Mouse (Mus musculus) gastrocnemius, postnatal 14 days (tissue): Measurements from ENCODE around the gene Nfasc. TPM values are rescaled to one million over a fixed set of nuclear protein-coding genes. Genes with fewer than 3 reads are reported as not detected.

Experiments
- DNase-seq: peaks from one replicate; pipeline ENCODE4 v3.0.0; 2021; ENCODE audit warnings: mixed read lengths
- intact Hi-C: fragments of 180-260 bp; cut with DNase I; formaldehyde crosslinking; loops from one replicate; pipeline ENCODE4 v1.15.1; 2025; ENCODE audit warnings: low total_unique reads
- total RNA-seq, 2 experiments: library from RNA; stranded (reverse); gene quantifications; 2 replicates each; pipeline ENCODE4 v1.2.3; 2021

The Nfasc gene
- total RNA-seq, 2 experiments from 2014 or later = 0.64 to 2.4 TPM

DNA sequence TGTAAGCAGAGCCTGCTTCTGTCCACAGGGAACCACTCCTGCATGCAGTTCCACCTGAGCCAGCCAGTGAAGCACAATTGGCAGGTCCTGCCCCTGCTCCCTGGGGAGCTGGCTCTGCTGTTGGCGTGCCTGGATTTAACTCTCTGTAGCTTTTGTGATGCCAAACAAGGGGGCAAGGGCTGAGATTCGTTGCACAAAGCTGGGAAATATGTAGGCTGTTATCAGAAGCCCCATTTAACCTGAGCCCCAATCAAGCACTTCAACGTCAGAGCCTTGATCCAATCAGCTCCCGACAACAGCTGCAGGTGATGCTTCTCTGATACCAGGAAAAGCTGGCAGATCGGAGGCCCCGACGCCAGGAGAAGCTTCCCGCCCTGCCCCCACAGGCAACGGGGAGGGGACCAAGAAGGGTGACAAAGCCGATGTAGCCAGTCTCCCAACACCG, 2.5 kb downstream of the Nfasc start:
- intact Hi-C loops = no loop called here

DNA sequence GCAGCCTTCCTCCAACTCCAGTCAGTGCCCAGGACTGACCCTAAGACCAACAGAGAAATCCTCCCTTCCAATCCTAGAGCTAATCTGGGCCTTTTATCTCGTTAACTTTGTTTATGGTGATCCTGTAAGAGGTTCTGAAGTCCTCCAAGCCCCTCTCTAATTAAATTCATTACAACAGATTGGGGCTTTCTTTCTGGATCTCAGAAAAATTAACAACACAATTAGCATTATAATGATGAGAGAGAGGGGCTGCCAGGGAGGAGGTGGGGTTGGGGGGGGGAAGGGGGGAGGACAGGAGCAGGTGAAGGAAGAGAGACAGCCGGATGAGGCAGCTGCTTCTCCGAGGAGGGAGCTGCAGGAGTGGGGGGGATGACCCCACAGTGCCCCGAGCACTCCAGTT, 5.4 kb downstream of the Nfasc start:
- no peak for DNase-seq
- intact Hi-C loops = no loop called here

More for the DNA sequence above, 2.5 kb downstream of the Nfasc start:
- DNase-seq = no peak

DNA sequence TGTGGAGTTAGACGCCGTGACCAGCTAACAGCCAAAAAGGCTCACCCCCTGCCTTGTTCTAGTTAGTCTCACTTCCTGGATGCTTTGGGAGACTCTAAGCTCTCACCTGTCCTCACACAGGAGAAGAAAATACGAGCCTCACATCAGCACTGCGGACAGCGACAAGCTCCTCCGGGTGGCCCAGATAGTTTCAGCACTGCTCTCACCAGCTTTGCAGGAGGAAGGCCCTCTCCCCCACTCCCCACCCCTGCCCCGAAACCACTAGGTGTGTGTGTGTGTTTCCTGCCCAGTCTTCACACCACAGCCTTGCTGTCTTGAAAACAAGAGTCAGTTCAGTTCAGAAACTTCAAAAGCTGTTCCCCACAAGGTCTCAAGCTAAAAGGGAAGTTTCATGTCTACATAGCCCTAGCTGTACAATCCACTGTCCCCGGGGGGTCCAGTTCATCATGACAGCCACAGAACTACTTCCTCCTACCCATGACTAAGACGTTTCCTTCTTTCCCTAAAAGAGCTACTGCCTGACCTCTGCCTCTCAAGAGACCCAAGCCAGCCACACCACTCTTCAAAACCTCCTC, 7.6 kb downstream of the Nfasc start:
- DNase-seq = no peak
- intact Hi-C loops = no loop called here

GRCm38 (mm10) chr1:132732307-132732706, 9.3 kb downstream of the Nfasc start:
- intact Hi-C loops = no loop called here
- no peak for DNase-seq

DNA sequence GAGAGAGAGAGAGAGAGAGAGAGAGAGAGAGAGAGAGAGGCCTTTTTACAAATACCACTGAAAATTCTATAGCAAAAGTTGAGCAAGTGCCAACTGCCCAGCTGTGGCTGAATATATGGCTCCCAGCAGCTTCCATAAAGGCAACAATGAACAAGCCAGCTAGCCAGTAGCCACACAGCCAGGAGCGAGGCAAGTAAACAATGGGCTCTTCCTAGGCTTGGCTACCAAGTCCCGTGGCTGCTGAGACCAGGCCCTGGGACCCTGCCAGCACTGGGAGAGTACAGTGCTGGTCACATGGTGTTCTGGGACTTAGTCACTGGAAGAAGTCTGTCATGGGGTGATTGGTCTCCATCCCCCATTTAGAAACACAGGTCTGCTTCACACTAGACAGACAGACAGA, 14.0 kb downstream of the Nfasc start:
- intact Hi-C loops = no loop called here

GRCm38 (mm10) chr1:132722362-132722761, 19.2 kb downstream of the Nfasc start:
- DNase-seq = no peak

More for the DNA sequence above, 14.0 kb downstream of the Nfasc start:
- no peak for DNase-seq

GRCm38 (mm10) chr1:132721266-132721665, 20.3 kb downstream of the Nfasc start:
- DNase-seq = no peak
- intact Hi-C loops = no loop called here

More at GRCm38 (mm10) chr1:132722362-132722761, 19.2 kb downstream of the Nfasc start:
- intact Hi-C loops = no loop called here

DNA sequence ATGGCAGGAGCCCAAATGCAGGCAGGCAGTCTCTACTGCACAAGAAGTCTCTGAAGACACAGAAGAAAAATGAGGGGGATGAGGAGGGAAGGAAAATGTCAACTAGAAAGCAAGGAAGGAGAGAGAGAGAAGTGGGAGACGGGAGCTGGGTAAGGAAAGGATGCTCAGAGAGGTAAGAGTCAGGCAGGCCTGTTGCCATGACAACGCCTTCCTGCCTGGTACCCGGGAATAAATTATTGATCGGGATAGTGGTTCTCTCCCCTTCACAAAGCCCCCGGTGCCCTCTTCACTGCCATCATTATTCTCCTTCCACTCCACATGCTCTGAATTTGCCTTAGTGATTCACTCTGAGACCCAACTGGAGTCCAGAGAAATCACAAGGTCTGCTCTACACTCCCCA, 23.4 kb downstream of the Nfasc start:
- intact Hi-C loops = no loop called here
- no peak for DNase-seq

GRCm38 (mm10) chr1:132715044-132715443, 26.6 kb downstream of the Nfasc start:
- intact Hi-C loops = no loop called here
- no peak for DNase-seq

GRCm38 (mm10) chr1:132709419-132709818, 32.2 kb downstream of the Nfasc start:
- intact Hi-C loops = loop anchor here (10.0 kb wide), 1 partner anchor 185 kb away; no protein-coding TSS in a partner anchor
- no peak for DNase-seq

DNA sequence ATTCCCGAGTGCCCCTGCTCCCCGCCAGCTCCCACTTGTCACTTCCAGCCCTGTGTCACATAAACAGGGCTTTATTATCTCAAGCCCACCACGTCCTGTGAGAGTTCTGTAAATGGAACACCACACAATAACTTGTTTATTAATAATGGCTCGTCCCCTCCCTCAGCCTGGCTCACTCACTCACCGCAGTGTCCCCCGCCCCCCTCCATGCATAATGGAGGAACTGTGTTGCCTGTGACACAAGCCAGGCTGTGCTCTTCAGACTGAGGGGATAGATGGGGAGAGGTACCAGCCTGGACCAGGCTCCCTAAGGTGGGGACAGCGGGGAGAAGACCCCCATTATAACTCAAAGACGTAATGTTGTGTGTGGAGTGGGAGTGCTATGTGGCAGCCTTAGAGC, 34.3 kb downstream of the Nfasc start:
- no peak for DNase-seq
- intact Hi-C loops = loop anchor here (10.0 kb wide), 1 partner anchor 182 kb away; no protein-coding TSS in a partner anchor

GRCm38 (mm10) chr1:132703467-132703866, 38.1 kb downstream of the Nfasc start:
- intact Hi-C loops = loop anchor here (10.0 kb wide), 1 partner anchor 179 kb away; no protein-coding TSS in a partner anchor
- no peak for DNase-seq

DNA sequence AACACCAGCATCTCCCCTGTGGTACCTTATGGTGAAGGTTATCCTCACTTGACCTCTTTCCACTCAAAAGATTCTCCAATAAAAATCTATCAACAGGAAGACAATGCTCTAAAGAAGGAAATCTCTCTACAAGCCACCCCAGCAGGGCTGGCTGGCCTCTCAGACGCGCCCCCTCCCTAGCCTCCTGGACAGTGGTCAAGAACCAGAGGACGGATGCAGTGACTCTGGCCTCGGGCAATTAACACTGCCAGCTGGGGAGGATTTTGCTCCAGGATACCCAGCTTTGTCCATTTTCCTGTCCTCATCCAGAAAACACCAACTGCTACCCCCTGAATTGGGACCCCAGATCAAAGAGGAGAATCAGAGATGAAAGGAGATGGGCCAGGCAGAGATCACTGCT, 44.7 kb downstream of the Nfasc start:
- intact Hi-C loops = no loop called here
- no peak for DNase-seq

DNA sequence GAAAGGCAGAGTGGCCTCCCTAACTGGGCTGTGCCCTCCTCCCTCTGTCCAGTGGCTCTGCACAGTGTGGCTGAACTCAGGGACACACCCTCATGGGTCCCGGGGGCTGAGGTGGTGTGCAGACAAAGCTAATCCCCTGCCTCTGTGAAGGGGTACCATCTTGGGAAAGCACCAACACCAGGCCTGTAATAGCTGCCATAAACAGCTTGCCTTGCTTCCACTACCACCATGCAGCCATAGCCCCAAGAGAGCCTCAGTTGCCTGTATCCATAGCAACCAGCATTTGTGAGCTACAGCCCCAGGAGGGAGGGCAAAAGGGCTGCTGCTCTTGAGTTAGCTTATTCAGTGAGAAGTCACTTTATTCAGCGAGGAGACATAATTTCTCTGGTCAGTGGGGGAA, 45.4 kb downstream of the Nfasc start:
- no peak for DNase-seq

DNA sequence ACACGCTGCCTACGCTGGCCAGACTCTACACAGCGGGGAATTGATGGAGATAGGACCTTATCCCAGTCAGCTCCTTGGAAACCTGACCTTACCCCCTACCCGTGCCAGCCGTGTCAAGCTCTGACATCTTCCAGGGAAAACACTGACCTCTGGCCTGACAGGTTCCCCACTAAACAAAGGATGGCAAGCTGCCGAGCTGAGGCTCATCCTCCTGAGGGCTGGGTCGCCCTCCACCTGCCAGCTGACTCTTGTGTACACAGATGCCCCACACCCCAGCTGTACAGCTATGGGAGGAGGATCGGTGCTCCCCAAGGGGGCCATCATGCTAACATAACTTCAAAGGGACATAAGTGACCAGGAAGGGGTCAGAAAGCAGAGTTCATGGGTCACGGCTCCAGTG, 47.6 kb downstream of the Nfasc start:
- DNase-seq = no peak
- intact Hi-C loops = no loop called here

More for the DNA sequence above, 45.4 kb downstream of the Nfasc start:
- intact Hi-C loops = no loop called here

- DNase-seq = no peak
- intact Hi-C loops = no loop called here
These were observed 52.4 kb downstream of the Nfasc start for GRCm38 (mm10) chr1:132689181-132689580.

- intact Hi-C loops = no loop called here
These were observed 62.7 kb downstream of the Nfasc start for GRCm38 (mm10) chr1:132678935-132679334.

DNA sequence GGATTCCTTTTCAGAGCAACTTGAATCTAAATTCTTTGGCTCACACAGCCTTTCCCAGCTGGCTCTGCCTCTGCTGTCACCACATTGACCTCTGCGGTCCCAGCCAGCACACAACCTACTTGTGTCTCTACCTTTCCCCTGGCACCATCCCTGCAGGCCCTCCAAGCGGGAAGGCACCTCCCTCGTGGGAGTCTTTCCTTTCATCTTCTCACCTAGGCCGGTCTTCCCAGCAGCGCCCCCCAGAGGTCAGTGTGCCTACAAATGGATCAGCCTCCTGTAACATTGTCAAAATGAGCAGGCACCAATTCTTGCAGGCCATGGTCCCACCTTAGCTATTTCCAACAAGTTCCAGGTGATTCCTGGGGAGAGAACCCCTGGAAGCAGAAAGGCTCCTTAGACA, 63.5 kb downstream of the Nfasc start:
- intact Hi-C loops = no loop called here
- DNase-seq = peak; percentile 15

More at GRCm38 (mm10) chr1:132678935-132679334, 62.7 kb downstream of the Nfasc start:
- DNase-seq = no peak

- no peak for DNase-seq
These were observed 68.9 kb downstream of the Nfasc start for GRCm38 (mm10) chr1:132672704-132673103.

DNA sequence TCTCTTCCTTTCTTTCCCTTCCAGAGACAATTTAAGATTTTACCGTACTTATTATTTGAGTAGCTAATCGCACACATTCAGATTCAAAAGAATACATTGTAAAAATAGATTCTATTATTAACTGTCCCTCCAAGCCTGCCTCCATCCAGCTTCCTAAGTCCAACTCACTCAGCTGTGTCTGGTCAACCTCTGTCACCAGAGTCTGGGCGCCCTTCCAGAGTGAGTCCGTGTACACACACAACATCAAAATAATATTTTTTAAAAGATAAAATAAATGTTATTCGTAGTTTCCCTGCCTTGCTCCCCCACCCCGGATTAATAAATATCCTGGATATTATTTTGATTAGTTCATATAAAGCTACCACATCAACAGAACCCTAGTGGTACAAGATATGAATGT, 72.4 kb downstream of the Nfasc start:
- intact Hi-C loops = no loop called here
- DNase-seq = no peak

More at GRCm38 (mm10) chr1:132672704-132673103, 68.9 kb downstream of the Nfasc start:
- intact Hi-C loops = no loop called here

DNA sequence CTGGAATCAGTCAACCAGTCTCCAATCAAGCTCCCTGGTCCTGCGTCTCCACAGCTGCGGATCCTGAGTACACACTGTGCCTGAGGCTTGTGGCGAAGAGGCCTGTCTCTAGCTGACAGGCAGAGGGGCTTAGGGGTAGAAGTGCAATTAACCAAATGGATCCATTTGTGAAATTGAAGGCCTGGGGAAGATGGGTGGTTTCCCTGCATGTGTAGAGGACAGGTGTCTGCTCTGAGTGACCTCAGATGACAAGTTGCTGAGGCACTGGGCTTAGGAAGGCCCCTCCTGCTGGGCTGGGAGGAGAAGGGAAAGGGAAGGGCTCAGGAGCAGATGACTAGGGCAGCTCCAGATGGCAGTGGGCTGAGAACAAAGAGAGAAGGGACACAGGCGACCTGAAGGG, 81.2 kb downstream of the Nfasc start:
- DNase-seq = no peak
- intact Hi-C loops = no loop called here

GRCm38 (mm10) chr1:132659604-132660003, 82.0 kb downstream of the Nfasc start:
- intact Hi-C loops = no loop called here
- no peak for DNase-seq
